Mouse (Mus musculus): Measurements from ENCODE around the gene Ak3. TPM values are rescaled to one million over a fixed set of nuclear protein-coding genes. Genes with fewer than 3 reads are reported as not detected.

Gene Ak3
- total RNA-seq (2018; cell fraction: chromatin; rRNA removed), result 10 to 100 TPM in 12 of 26 experiments, 1 to 10 TPM in 13, under 1 TPM in 1; 0.87 to 21.2 (median 9.4) TPM
- 10 to 100 TPM; 24.5 to 50.9 (median 33.1) TPM for total RNA-seq (2018; cell fraction: cytosol; rRNA removed)
- 10 to 100 TPM in 18 of 26 experiments, 1 to 10 TPM in 8; 6.2 to 27.5 (median 12.2) TPM for total RNA-seq (2018; cell fraction: nucleus; rRNA removed)
- 36.0 to 43.1 TPM (median 41.6 TPM) in 3 replicates for polyA plus RNA-seq (2018)

DNA sequence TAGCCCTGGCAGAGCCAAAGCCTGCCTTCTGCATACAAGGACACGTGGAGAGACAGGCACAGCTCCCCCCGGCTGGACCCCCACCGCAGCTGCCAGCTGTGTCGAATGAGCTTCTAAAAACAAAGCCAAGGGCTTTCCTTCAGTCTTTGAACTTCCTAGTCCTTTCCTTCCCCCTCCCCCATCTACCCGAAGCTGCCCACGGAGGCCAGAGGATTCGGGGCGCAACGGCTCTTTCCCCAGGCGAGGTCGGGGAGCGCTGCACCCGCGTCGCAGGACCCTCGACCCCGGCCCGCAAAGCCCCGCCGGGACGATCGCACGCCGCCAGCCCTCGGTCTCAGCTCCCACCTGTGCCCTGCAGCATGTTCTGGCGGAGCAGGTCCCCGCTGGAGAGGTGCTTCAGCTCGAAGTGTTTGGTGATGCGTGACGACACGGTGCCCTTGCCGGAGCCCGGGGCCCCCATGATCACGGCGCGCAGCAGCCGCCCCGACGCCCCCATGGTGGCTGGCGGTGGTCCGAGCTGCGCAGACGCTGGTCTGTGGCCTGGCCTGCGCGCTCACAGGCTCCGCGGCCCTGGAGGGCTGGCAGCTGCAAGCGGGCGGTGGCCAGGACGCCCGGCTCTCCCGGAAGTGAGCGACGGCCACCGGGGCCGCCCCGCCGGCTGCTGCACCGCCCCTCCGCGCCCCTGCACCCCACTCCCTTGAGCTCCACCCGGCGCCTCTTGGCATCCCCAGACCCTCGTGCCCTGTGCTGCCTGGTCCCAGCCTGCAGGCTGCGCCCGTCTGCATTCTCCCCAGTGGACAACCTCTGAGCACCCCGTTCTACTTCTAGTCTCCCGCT, at the start of gene Ak3:
Gene Ak3, minus strand, starts transcription at position 628 of the 837 bp plus-strand sequence.
- H3K4me3 ChIP-seq (ENCODE audit: inconsistent target), result peak within 1 kb of the TSS; percentile 50
- no peaks in the 10 kb centered on the region for H3K36me3 ChIP-seq (ENCODE audit: inconsistent target)
- WGBS (ENCODE audit: missing documents), result 1% methylated on average over 68 of the region's 68 CpGs
- no peak within 1 kb of the TSS for H3K27ac ChIP-seq
- H3K79me2 ChIP-seq (ENCODE audit: inconsistent target), result peaks cover 8% of the 10 kb centered on the region; the same call in 1 of the 2 replicates

DNA sequence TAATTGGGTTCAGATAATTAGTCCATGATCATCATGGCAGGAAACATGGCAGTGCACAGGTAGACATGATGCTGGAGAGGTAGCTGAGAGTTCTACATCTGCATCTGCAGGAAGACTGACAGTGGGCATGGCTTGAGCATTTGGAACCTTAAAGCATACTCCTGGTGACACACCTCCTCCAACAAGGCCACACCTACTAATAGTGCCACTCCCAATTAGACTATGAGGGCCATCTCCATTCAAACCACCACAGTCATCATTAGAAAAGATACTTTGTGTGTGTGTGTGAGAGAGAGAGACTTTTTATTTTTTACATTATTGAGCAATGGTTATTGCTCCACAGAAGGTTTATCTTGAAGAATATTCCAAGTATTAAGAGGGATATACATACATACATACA, 44.4 kb upstream of the Ak3 start:
- Histone ChIP-seq H3K36me3 (ENCODE audit: inconsistent target) (no peaks in the 10 kb centered on the region), H3K27ac (no peak overlapping the region), H3K4me3 (ENCODE audit: inconsistent target) (no peak overlapping the region), H3K79me2 (ENCODE audit: inconsistent target) (no peaks in the 10 kb centered on the region)

DNA sequence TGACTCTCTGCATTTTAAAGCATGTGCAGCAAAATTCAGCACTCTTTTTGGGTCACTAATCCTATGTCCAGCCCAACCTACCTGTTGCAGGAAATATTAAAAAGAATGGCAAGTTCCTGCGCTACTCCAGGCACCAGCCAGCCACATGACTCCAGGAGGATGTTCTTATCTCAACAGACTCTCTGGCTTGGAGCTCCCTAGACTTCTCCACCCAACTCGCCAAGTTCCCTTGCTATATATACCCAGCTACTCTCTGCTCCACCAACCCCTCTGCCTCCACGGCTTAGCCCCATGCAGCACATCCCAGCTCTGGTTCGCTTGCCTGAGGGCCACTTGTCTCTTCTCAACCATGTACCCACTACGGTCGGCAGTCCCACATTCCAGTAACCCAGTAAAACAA, 40.9 kb upstream of the Ak3 start:
- no peaks in the 10 kb centered on the region for H3K79me2 ChIP-seq (ENCODE audit: inconsistent target)
- H3K36me3 ChIP-seq (ENCODE audit: inconsistent target), result no peaks in the 10 kb centered on the region
- no peak overlapping the region for H3K4me3 ChIP-seq (ENCODE audit: inconsistent target)
- WGBS (ENCODE audit: missing documents), result 93% methylated on average over 6 of the region's 6 CpGs
- H3K27ac ChIP-seq, result no peak overlapping the region

DNA sequence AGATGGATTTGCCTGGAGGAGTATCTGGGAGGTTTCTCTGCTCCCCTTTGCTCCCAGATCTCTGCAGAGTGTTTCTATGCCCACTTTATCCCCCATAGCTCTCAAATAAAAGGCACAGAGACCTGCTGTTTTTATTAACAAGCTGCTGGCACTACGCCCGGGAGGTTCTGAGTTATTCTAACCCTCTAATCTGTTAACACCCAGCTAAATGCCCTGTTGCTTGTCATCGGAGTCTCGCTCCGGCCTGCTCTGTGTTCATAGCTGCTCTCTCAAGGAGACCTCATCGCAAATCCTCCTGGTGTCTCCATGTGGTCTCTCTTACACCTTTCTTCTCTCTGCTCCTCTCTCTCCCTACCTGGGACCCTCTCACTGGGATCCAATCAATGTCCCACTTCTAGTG, 27.0 kb upstream of the Ak3 start:
- Histone ChIP-seq H3K4me3 (ENCODE audit: inconsistent target) (no peak overlapping the region), H3K36me3 (ENCODE audit: inconsistent target) (no peaks in the 10 kb centered on the region)
- WGBS (ENCODE audit: missing documents), result 100% methylated on average over 6 of the region's 6 CpGs

DNA sequence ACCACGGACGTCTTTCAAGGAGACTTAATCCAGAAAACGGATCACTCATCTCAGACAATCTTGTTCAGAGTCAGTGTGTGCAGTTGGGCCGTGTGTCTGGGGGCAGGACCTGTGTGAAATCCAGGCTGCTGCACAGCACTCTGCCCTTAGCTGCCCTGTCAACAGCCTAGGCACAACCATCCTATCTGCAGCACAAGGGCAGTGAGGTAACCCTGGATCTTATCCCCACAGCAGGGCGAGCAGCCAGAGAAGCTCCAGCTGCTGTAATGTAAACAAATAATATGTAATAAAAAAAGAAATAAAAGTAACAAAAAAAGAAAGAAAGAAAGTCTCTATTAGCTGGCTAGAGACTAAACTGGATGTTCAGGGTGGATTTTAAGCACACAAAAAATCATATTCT, 21.4 kb upstream of the Ak3 start:
- H3K79me2 ChIP-seq (ENCODE audit: inconsistent target), result no peaks in the 10 kb centered on the region
- H3K36me3 ChIP-seq (ENCODE audit: inconsistent target), result no peaks in the 10 kb centered on the region
- WGBS (ENCODE audit: missing documents), result 98% methylated on average over 5 of the region's 5 CpGs
- no peak overlapping the region for H3K27ac ChIP-seq
- H3K4me3 ChIP-seq (ENCODE audit: inconsistent target), result no peak overlapping the region

More for the DNA sequence above, 27.0 kb upstream of the Ak3 start:
- Histone ChIP-seq H3K27ac (no peak overlapping the region), H3K79me2 (ENCODE audit: inconsistent target) (no peaks in the 10 kb centered on the region)

DNA sequence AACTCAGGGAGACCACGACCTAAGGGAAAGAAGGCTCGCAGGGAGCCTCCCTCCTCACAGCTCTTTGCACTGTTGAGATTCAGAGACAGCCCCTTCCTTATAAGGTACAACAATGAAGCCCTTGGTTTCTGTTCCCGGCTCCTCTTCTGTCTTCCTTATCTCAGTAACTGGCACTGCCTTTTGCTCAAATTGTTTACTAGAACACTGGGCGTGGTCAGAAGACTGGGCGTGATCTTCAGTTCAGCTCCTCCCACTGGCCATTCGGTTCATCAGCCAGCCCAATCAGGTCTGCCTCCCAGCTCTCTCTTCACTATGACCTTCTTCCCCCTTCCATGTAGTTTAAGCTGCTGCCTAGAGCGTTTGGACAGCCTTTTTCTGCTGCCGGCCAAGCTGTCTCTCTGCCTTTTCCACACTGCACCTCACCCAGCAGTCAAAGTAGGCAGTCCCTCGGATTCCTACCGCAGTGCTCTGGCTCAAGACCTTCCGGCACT, 19.3 kb upstream of the Ak3 start:
- Histone ChIP-seq H3K4me3 (ENCODE audit: inconsistent target) (peak overlapping the region; percentile 23; the same call in 1 of the 2 replicates), H3K27ac (no peak overlapping the region), H3K36me3 (ENCODE audit: inconsistent target) (no peaks in the 10 kb centered on the region), H3K79me2 (ENCODE audit: inconsistent target) (no peaks in the 10 kb centered on the region)
- 15% methylated on average over 11 of the region's 11 CpGs for WGBS (ENCODE audit: missing documents)

DNA sequence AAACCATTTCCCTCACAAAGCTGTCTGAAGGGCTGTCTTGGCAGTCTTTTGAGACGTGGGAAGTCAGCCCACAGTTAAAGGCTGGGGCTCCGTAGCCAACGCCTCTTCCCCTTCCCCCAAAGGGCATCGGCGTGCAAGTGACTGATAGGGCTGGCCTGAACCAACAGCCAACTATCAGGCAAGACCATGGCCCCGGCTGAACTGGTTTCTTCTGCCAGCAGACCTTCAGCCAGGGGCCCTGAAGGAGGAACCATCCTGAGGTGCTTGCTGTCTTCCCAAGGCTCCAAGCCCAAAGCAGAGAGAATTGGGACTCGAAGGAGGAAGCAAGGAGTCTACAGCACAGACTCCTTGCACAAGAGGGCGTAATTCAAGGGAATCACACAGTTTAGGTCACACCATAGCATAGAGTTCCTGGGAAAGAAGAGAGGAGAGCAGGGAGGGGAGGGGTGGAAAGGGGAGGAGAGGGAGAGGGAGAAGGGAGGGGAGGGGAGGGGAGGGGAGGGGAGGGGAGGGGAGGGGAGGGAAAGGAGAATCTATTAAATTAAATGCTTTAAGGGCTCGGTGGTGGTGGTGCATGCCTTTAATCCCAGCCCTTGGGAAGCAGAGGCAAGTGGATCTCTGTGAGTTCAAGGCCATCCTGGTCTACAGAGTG, 16.8 kb upstream of the Ak3 start:
- Histone ChIP-seq H3K4me3 (ENCODE audit: inconsistent target) (peak overlapping the region; percentile 24; the same call in 1 of the 2 replicates), H3K27ac (peak overlapping the region; percentile 57), H3K79me2 (ENCODE audit: inconsistent target) (no peaks in the 10 kb centered on the region), H3K36me3 (ENCODE audit: inconsistent target) (no peaks in the 10 kb centered on the region)
- 8% methylated on average over 9 of the region's 9 CpGs for WGBS (ENCODE audit: missing documents)

DNA sequence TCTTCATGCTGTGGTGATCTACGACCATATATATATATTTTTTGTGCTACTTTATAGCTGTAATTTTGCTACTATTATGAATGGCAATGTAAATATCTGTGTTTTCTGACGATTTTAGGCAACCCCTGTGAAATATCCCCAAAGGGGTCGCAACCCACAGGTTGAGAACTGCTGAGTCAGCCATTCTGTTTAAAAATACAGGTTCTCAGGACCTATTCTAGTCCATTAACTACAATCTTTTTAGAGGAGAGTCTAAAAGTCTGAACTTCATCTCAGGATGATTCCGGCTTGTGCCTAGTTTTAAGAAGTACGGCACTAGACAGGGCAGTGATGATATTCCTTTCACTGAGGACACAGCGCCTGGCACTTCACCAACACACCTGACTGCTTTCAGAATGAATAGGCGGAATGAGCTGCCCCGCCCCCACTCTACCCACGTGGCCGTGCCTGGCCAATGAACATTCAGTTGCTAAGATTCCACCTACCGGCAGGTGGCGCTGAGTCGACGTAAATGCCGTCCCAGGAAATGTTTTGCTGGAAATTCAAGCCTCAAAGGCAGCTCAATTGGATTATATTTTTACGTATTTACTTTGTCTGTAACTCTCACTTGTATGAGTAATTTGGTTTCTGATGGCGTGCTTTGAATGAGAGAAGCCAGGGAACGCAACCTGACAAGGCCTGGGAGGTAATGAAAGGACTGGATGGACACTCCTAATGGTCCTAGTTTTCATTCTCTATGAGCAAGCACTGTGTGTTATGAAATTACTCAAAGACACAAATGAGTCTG, 16.0 kb upstream of the Ak3 start:
- WGBS (ENCODE audit: missing documents), result 9% methylated on average over 18 of the region's 18 CpGs
- peak overlapping the region; percentile 57 for H3K27ac ChIP-seq
- H3K36me3 ChIP-seq (ENCODE audit: inconsistent target), result no peaks in the 10 kb centered on the region
- H3K4me3 ChIP-seq (ENCODE audit: inconsistent target), result peak overlapping the region; percentile 24; the same call in 1 of the 2 replicates
- no peaks in the 10 kb centered on the region for H3K79me2 ChIP-seq (ENCODE audit: inconsistent target)

DNA sequence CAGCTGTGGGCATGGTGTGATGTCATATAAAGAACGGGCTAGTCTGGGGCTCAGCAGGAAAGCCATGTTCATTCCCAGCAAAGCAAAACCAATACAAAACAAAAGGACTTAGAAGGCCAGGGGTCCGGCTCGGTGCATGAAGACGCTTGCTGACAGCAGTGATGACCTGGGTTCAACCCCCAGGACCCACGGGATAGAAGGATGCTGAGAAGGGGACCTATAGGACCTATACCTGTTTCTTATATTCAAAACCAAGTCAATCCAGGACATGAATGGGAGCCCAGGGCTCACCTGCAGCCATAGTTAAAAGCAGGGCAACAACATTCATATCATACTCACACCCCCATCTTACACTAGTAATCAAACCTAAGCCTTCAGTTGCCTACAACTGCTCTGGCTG, 15.2 kb upstream of the Ak3 start:
- 89% methylated on average over 5 of the region's 5 CpGs for WGBS (ENCODE audit: missing documents)
- Histone ChIP-seq H3K27ac (no peak overlapping the region), H3K36me3 (ENCODE audit: inconsistent target) (no peaks in the 10 kb centered on the region), H3K4me3 (ENCODE audit: inconsistent target) (no peak overlapping the region), H3K79me2 (ENCODE audit: inconsistent target) (no peaks in the 10 kb centered on the region)

DNA sequence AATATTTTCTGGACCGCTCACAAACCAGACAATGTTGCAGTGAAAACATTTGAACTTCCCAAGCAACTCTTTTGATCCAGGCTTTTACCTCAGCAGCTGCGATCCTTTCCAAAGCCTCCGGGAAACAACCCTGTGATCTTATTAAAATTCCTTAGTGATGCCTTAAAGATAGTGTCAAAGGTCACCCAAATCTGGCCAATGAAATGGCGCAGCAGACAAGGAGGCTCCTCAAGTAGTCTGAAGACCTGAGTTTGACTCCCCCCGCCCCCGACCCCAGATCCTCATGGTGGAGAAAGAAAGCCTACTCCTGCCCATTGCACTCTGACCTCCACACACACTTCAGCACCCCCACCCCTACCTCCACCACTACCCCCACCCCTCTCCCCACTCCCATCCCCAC, 12.5 kb upstream of the Ak3 start:
- no peaks in the 10 kb centered on the region for H3K36me3 ChIP-seq (ENCODE audit: inconsistent target)
- H3K4me3 ChIP-seq (ENCODE audit: inconsistent target), result no peak overlapping the region
- H3K79me2 ChIP-seq (ENCODE audit: inconsistent target), result no peaks in the 10 kb centered on the region
- 94% methylated on average over 6 of the region's 6 CpGs for WGBS (ENCODE audit: missing documents)
- no peak overlapping the region for H3K27ac ChIP-seq

DNA sequence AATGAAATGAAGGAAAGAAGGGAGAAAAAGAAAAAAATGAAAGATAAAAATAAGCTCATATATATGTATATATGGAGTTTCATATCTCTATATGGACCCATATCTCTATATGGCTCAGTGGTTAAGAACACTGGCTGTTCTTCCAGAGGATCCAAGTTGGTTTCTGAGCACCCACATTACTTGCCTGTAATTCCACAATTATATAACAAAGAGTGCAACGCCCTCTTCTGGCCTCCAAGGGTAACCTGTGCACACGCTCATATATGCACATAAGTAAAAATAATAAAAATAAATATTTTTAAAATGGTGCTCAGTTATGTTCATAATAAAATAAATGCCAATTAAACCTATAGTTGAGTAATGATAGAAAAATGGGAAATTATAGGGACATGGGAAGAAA, 11.9 kb upstream of the Ak3 start:
- WGBS (ENCODE audit: missing documents), result 100% methylated on average over 2 of the region's 2 CpGs
- Histone ChIP-seq H3K36me3 (ENCODE audit: inconsistent target) (no peaks in the 10 kb centered on the region), H3K79me2 (ENCODE audit: inconsistent target) (no peaks in the 10 kb centered on the region), H3K27ac (no peak overlapping the region), H3K4me3 (ENCODE audit: inconsistent target) (no peak overlapping the region)

DNA sequence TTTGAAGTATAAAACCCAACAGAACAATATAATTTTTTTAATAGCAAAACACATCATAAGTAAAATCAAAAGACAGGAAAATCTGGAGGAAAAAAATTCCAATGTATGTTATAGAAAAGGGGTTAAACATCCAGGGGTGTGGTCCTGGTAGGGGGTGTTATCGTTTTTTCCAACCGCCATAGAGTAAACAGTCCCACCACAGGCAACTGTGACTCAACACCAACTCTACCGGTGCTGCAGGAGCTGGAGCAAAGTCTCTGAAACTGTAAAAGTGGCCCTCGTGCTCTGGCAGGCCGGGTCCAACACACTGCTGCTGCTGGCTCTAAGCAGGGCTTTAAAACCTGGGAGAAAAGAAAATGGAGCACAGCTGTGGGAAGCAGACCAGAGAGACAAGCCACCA, 11.0 kb upstream of the Ak3 start:
- no peak overlapping the region for H3K4me3 ChIP-seq (ENCODE audit: inconsistent target)
- H3K27ac ChIP-seq, result no peak overlapping the region
- H3K79me2 ChIP-seq (ENCODE audit: inconsistent target), result no peaks in the 10 kb centered on the region
- H3K36me3 ChIP-seq (ENCODE audit: inconsistent target), result no peaks in the 10 kb centered on the region
- WGBS (ENCODE audit: missing documents), result 82% methylated on average over 5 of the region's 5 CpGs

DNA sequence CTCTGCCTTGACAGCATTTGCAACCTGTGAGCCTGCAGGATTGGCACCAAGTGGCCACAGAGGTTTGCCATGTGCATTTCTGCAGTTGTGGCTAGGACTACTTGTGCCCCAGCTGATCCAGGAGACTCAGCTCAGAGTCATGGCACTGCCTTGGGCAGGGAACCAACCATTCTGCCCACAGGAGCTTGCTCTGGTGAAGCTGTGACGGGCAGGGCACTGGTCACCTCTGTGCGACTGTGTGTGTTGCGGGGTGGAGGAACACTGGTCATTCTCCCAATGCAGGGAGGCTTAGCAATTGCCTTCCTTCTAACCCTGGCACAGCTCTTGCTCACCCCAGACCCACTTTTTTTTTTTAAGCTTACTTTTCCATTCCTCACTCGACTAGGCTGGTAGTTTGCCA, 7.7 kb upstream of the Ak3 start:
- Histone ChIP-seq H3K27ac (no peak overlapping the region), H3K36me3 (ENCODE audit: inconsistent target) (no peaks in the 10 kb centered on the region), H3K79me2 (ENCODE audit: inconsistent target) (no peaks in the 10 kb centered on the region), H3K4me3 (ENCODE audit: inconsistent target) (no peak overlapping the region)
- WGBS (ENCODE audit: missing documents), result 96% methylated on average over 4 of the region's 4 CpGs

DNA sequence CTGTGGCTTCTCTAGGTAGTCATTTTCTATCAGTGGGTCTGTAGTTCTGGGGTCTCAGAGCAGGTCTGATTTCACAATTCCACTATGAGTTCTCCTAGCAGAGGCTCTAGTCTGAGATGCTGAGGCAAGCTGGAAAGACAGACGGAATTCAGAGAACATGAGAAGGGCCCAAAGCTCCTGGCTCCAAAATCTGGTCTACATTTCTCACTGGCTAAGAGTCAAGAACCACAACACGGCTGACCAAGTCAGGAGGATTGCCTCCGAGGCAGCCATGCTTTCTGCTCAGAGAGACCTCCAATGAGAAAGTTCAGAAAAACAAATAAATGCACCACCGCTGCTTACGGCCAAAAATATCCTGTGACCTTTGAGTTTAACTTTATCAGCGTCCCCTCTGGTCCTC, 6.8 kb upstream of the Ak3 start:
- H3K27ac ChIP-seq, result no peak overlapping the region
- H3K79me2 ChIP-seq (ENCODE audit: inconsistent target), result no peaks in the 10 kb centered on the region
- whole genome bisulfite sequencing (ENCODE audit: missing documents), result 94% methylated on average over 6 of the region's 6 CpGs
- no peaks in the 10 kb centered on the region for H3K36me3 ChIP-seq (ENCODE audit: inconsistent target)
- no peak overlapping the region for H3K4me3 ChIP-seq (ENCODE audit: inconsistent target)

All from macrophage (primary cell).